Mouse (Mus musculus) midbrain, embryonic 12.5 days (tissue): ENCODE data around the gene Rab27a. TPM values are rescaled to one million over a fixed set of nuclear protein-coding genes. Genes with fewer than 3 reads are reported as not detected.

Experiments
- ATAC-seq: fragments of 200-750 bp; cut with Nextera tagmentation; 2 replicates; pipeline ENCODE4 v1.8.0; 2017; ENCODE audit warnings: low read depth, moderate TSS enrichment, moderate library complexity; ENCODE audit not compliant: low FRiP score
- H3K27ac ChIP-seq: fragments of 300-500 bp; sonication (generic); replicated peaks from 2 replicates; pipeline ENCODE4 v1.5.1; 2016; ENCODE audit warnings: mild to moderate bottlenecking
- H3K27me3 ChIP-seq: fragments of 300-500 bp; sonication (generic); 2 replicates; pipeline ENCODE4 v1.6.1; 2016; ENCODE audit warnings: mild to moderate bottlenecking
- H3K36me3 ChIP-seq: fragments of 300-500 bp; sonication (generic); 2 replicates; pipeline ENCODE4 v1.6.1; 2016
- H3K4me1 ChIP-seq: fragments of 300-500 bp; sonication (generic); 2 replicates; pipeline ENCODE4 v1.6.1; 2016
- H3K4me2 ChIP-seq: fragments of 300-500 bp; sonication (generic); replicated peaks from 2 replicates; pipeline ENCODE4 v1.6.1; 2016; ENCODE audit warnings: mild to moderate bottlenecking, moderate library complexity
- H3K4me3 ChIP-seq: fragments of 300-500 bp; sonication (generic); 2 replicates; pipeline ENCODE4 v1.5.1; 2016; ENCODE audit warnings: mild to moderate bottlenecking
- H3K9ac ChIP-seq: fragments of 300-500 bp; sonication (generic); replicated peaks from 2 replicates; pipeline ENCODE4 v1.6.1; 2016; ENCODE audit warnings: mild to moderate bottlenecking, moderate library complexity
- H3K9me3 ChIP-seq: fragments of 300-500 bp; sonication (generic); 2 replicates; pipeline ENCODE4 v1.6.1; 2016; ENCODE audit warnings: mild to moderate bottlenecking
- WGBS: fragments of 180-500 bp; shearing (Covaris S2); methylation state at CpG from one replicate; pipeline ENCODE4 v1.1.7; 2016; 5-methylcytosine and 5-hydroxymethylcytosine counted together
- polyA plus RNA-seq: library from polyadenylated mRNA; unstranded; fragments of >200 nt; fragmentation: Nextera tagmentation; extraction: Ambion mirVana; gene quantifications from 2 replicates; pipeline ENCODE4 v1.2.1, GENCODE M21; 2016

The Rab27a gene
- polyA plus RNA-seq: 1.1 and 1.5 TPM in 2 replicates

GRCm38 (mm10) chr9:73044146-73045079, at the start of gene Rab27a:
Rab27a (plus strand) TSS chr9:73044854.
- H3K9me3 ChIP-seq: no peaks in the 10 kb centered on the region
- WGBS: 2% methylated on average over 41 of the region's 41 CpGs
- peaks cover 12% of the 10 kb centered on the region; the same call in 1 of the 2 replicates for H3K27me3 ChIP-seq
- peak within 1 kb of the TSS; percentile 81 for H3K4me2 ChIP-seq
- peak within 1 kb of the TSS; percentile 46 for H3K9ac ChIP-seq
- 0 out of 2 replicates have a peak, but pooled peaks have one; percentile 14 for ATAC-seq
- H3K27ac ChIP-seq: no peak within 1 kb of the TSS
- H3K36me3 ChIP-seq: no peaks in the 10 kb centered on the region
- H3K4me1 ChIP-seq: peaks cover 24% of the 10 kb centered on the region
- peak within 1 kb of the TSS; percentile 46 for H3K4me3 ChIP-seq

GRCm38 (mm10) chr9:72996167-72996566, 48.5 kb upstream of the Rab27a start:
- no peak overlapping the region for H3K4me3 ChIP-seq
- no peaks in the 10 kb centered on the region for H3K27me3 ChIP-seq
- H3K4me2 ChIP-seq: no peak overlapping the region
- H3K9ac ChIP-seq: no peak overlapping the region
- H3K4me1 ChIP-seq: no peaks in the 10 kb centered on the region
- no peak for ATAC-seq
- H3K36me3 ChIP-seq: no peaks in the 10 kb centered on the region
- no peaks in the 10 kb centered on the region for H3K9me3 ChIP-seq
- no peak overlapping the region for H3K27ac ChIP-seq

- no peaks in the 10 kb centered on the region for H3K9me3 ChIP-seq
- no peak overlapping the region for H3K9ac ChIP-seq
- H3K27me3 ChIP-seq: no peaks in the 10 kb centered on the region
- H3K27ac ChIP-seq: no peak overlapping the region
- H3K4me1 ChIP-seq: no peaks in the 10 kb centered on the region
- no peak overlapping the region for H3K4me3 ChIP-seq
- no peak for ATAC-seq
- WGBS: 62% methylated on average over 7 of the region's 7 CpGs
- no peak overlapping the region for H3K4me2 ChIP-seq
- H3K36me3 ChIP-seq: 0 out of 2 replicates have a peak, but pooled peaks cover under 1% of the 10 kb centered on the region
Measured at GRCm38 (mm10) chr9:72996806-72997205, 47.8 kb upstream of the Rab27a start.

- ATAC-seq: no peak
- H3K9ac ChIP-seq: no peak overlapping the region
- no peaks in the 10 kb centered on the region for H3K4me1 ChIP-seq
- 76% methylated on average over 2 of the region's 2 CpGs for WGBS
- H3K36me3 ChIP-seq: peaks cover 13% of the 10 kb centered on the region
- no peaks in the 10 kb centered on the region for H3K9me3 ChIP-seq
- no peaks in the 10 kb centered on the region for H3K27me3 ChIP-seq
- H3K4me2 ChIP-seq: no peak overlapping the region
- no peak overlapping the region for H3K4me3 ChIP-seq
- no peak overlapping the region for H3K27ac ChIP-seq
Measured at GRCm38 (mm10) chr9:73000487-73000886, 44.2 kb upstream of the Rab27a start.

- no peak overlapping the region for H3K9ac ChIP-seq
- peaks cover 22% of the 10 kb centered on the region for H3K36me3 ChIP-seq
- WGBS: 87% methylated on average over 13 of the region's 13 CpGs
- no peak for ATAC-seq
- H3K4me2 ChIP-seq: no peak overlapping the region
- no peaks in the 10 kb centered on the region for H3K4me1 ChIP-seq
- no peaks in the 10 kb centered on the region for H3K9me3 ChIP-seq
- no peak overlapping the region for H3K27ac ChIP-seq
- no peaks in the 10 kb centered on the region for H3K27me3 ChIP-seq
- no peak overlapping the region for H3K4me3 ChIP-seq
Measured at GRCm38 (mm10) chr9:73001314-73002011, 43.2 kb upstream of the Rab27a start.

GRCm38 (mm10) chr9:73002177-73002576, 42.5 kb upstream of the Rab27a start:
- Histone ChIP-seq H3K9ac (no peak overlapping the region), H3K9me3 (no peaks in the 10 kb centered on the region), H3K27ac (no peak overlapping the region), H3K4me1 (no peaks in the 10 kb centered on the region), H3K4me2 (no peak overlapping the region), H3K4me3 (no peak overlapping the region), H3K36me3 (peaks cover 22% of the 10 kb centered on the region), H3K27me3 (no peaks in the 10 kb centered on the region)
- WGBS: 75% methylated on average over 3 of the region's 3 CpGs
- ATAC-seq: no peak

GRCm38 (mm10) chr9:73004076-73004475, 40.6 kb upstream of the Rab27a start:
- Histone ChIP-seq H3K4me2 (no peak overlapping the region), H3K27ac (no peak overlapping the region), H3K4me3 (no peak overlapping the region), H3K9ac (no peak overlapping the region), H3K36me3 (peaks cover 22% of the 10 kb centered on the region), H3K4me1 (no peaks in the 10 kb centered on the region), H3K9me3 (no peaks in the 10 kb centered on the region), H3K27me3 (no peaks in the 10 kb centered on the region)
- WGBS: 84% methylated on average over 8 of the region's 8 CpGs
- no peak for ATAC-seq

GRCm38 (mm10) chr9:73005106-73005505, 39.5 kb upstream of the Rab27a start:
- WGBS: 85% methylated on average over 6 of the region's 6 CpGs
- ATAC-seq: no peak
- Histone ChIP-seq H3K9me3 (no peaks in the 10 kb centered on the region), H3K4me2 (no peak overlapping the region), H3K36me3 (peaks cover 26% of the 10 kb centered on the region), H3K4me1 (no peaks in the 10 kb centered on the region), H3K27me3 (no peaks in the 10 kb centered on the region), H3K4me3 (no peak overlapping the region), H3K9ac (no peak overlapping the region), H3K27ac (no peak overlapping the region)

GRCm38 (mm10) chr9:73006175-73006574, 38.5 kb upstream of the Rab27a start:
- Histone ChIP-seq H3K36me3 (peaks cover 35% of the 10 kb centered on the region), H3K27ac (no peak overlapping the region), H3K4me2 (no peak overlapping the region), H3K9ac (no peak overlapping the region), H3K27me3 (no peaks in the 10 kb centered on the region), H3K9me3 (no peaks in the 10 kb centered on the region), H3K4me1 (no peaks in the 10 kb centered on the region), H3K4me3 (no peak overlapping the region)
- ATAC-seq: no peak
- 95% methylated on average over 3 of the region's 3 CpGs for WGBS

- H3K27me3 ChIP-seq: no peaks in the 10 kb centered on the region
- H3K4me2 ChIP-seq: no peak overlapping the region
- no peaks in the 10 kb centered on the region for H3K9me3 ChIP-seq
- no peak overlapping the region for H3K9ac ChIP-seq
- H3K36me3 ChIP-seq: peaks cover 47% of the 10 kb centered on the region
- H3K4me1 ChIP-seq: no peaks in the 10 kb centered on the region
- 74% methylated on average over 3 of the region's 3 CpGs for whole genome bisulfite sequencing
- ATAC-seq: no peak
- H3K27ac ChIP-seq: no peak overlapping the region
- H3K4me3 ChIP-seq: no peak overlapping the region
Measured at GRCm38 (mm10) chr9:73008384-73008783, 36.3 kb upstream of the Rab27a start.

GRCm38 (mm10) chr9:73012629-73013028, 32.0 kb upstream of the Rab27a start:
- Histone ChIP-seq H3K27ac (no peak overlapping the region), H3K4me3 (no peak overlapping the region), H3K9me3 (no peaks in the 10 kb centered on the region), H3K36me3 (peaks cover 71% of the 10 kb centered on the region), H3K4me1 (no peaks in the 10 kb centered on the region), H3K4me2 (no peak overlapping the region), H3K9ac (no peak overlapping the region), H3K27me3 (no peaks in the 10 kb centered on the region)
- 92% methylated on average over 4 of the region's 4 CpGs for WGBS
- ATAC-seq: no peak

GRCm38 (mm10) chr9:73014724-73015123, 29.9 kb upstream of the Rab27a start:
- no peak overlapping the region for H3K27ac ChIP-seq
- H3K36me3 ChIP-seq: peaks cover 88% of the 10 kb centered on the region
- no peak overlapping the region for H3K4me3 ChIP-seq
- no peaks in the 10 kb centered on the region for H3K27me3 ChIP-seq
- no peak for ATAC-seq
- 89% methylated on average over 13 of the region's 13 CpGs for WGBS
- no peaks in the 10 kb centered on the region for H3K4me1 ChIP-seq
- H3K9ac ChIP-seq: no peak overlapping the region
- no peak overlapping the region for H3K4me2 ChIP-seq
- H3K9me3 ChIP-seq: no peaks in the 10 kb centered on the region
